Mouse (Mus musculus): ENCODE measurements around the gene Sh3bgrl.
"Not testable (repeated sequence)": the region's sequence is repeated elsewhere in the genome, so short reads cannot be mapped to it uniquely, and the experiment has no call there.

Gene Sh3bgrl

GRCm38 (mm10) chrX:109095245-109096242, at the start of gene Sh3bgrl:
Sh3bgrl (plus strand) TSS chrX:109095365.
- DNase-seq (ENCODE audit: low spot score in 2 of 2): peak; percentile 58 to 72

- DNase-seq (ENCODE audit: low spot score in 2 of 2): no peak
Measured at GRCm38 (mm10) chrX:109047773-109048172, 47.4 kb upstream of the Sh3bgrl start.

- DNase-seq (ENCODE audit: low spot score in 2 of 2): no peak
Measured at GRCm38 (mm10) chrX:109071719-109072118, 23.4 kb upstream of the Sh3bgrl start.

- DNase-seq (ENCODE audit: low spot score in 2 of 2): no peak
Measured at GRCm38 (mm10) chrX:109075716-109076115, 19.4 kb upstream of the Sh3bgrl start.

- DNase-seq (ENCODE audit: low spot score in 2 of 2): no peak
Measured at GRCm38 (mm10) chrX:109076355-109076754, 18.8 kb upstream of the Sh3bgrl start.

- not testable (repeated sequence) for DNase-seq (ENCODE audit: low spot score in 2 of 2)
Measured at GRCm38 (mm10) chrX:109079354-109079753, 15.8 kb upstream of the Sh3bgrl start.

- DNase-seq (ENCODE audit: low spot score in 2 of 2): no peak
Measured at GRCm38 (mm10) chrX:109087073-109087472, 8.1 kb upstream of the Sh3bgrl start.

- no peak for DNase-seq (ENCODE audit: low spot score in 2 of 2)
Measured at GRCm38 (mm10) chrX:109094800-109095199, 365 bp upstream of the Sh3bgrl start.

- no peak for DNase-seq (ENCODE audit: low spot score in 2 of 2)
Measured at GRCm38 (mm10) chrX:109098511-109098910, 3.3 kb downstream of the Sh3bgrl start.

- no peak for DNase-seq (ENCODE audit: low spot score in 2 of 2)
Measured at GRCm38 (mm10) chrX:109100441-109100840, 5.3 kb downstream of the Sh3bgrl start.

- no peak for DNase-seq (ENCODE audit: low spot score in 2 of 2)
Measured at GRCm38 (mm10) chrX:109108117-109108805, 13.1 kb downstream of the Sh3bgrl start.

GRCm38 (mm10) chrX:109112885-109113284, 17.7 kb downstream of the Sh3bgrl start:
- DNase-seq (ENCODE audit: low spot score in 2 of 2): no peak

GRCm38 (mm10) chrX:109113401-109114280, 18.5 kb downstream of the Sh3bgrl start:
- DNase-seq (ENCODE audit: low spot score in 2 of 2): no peak

GRCm38 (mm10) chrX:109119829-109120826, 25.0 kb downstream of the Sh3bgrl start:
- DNase-seq (ENCODE audit: low spot score in 2 of 2): peak in 1 of 2 experiments; percentile 56

GRCm38 (mm10) chrX:109121161-109121560, 26.0 kb downstream of the Sh3bgrl start:
- DNase-seq (ENCODE audit: low spot score in 2 of 2): no peak

GRCm38 (mm10) chrX:109122670-109123069, 27.5 kb downstream of the Sh3bgrl start:
- DNase-seq (ENCODE audit: low spot score in 2 of 2): no peak

- DNase-seq (ENCODE audit: low spot score in 2 of 2): no peak
Measured at GRCm38 (mm10) chrX:109123762-109124161, 28.6 kb downstream of the Sh3bgrl start.

- DNase-seq (ENCODE audit: low spot score in 2 of 2): no peak
Measured at GRCm38 (mm10) chrX:109126847-109127246, 31.7 kb downstream of the Sh3bgrl start.

GRCm38 (mm10) chrX:109127551-109128088, 32.5 kb downstream of the Sh3bgrl start:
- DNase-seq (ENCODE audit: low spot score in 2 of 2): no peak

GRCm38 (mm10) chrX:109130066-109130465, 34.9 kb downstream of the Sh3bgrl start:
- DNase-seq (ENCODE audit: low spot score in 2 of 2): no peak

All from spleen, postnatal 4 days (tissue).